Mouse (Mus musculus) brain, embryonic 14.5 days (tissue): ENCODE results near the gene Ston2.

Source experiments
- CTCF ChIP-seq: fragments of 200-500 bp; IDR thresholded peaks from 2 replicates; pipeline ENCODE4 v1.5.1; 2012; ENCODE audit warnings: inconsistent platforms, mild to moderate bottlenecking, moderate library complexity, borderline replicate concordance; ENCODE audit not compliant: insufficient read depth, insufficient read length; ENCODE audit errors: extremely low read depth
- POLR2A ChIP-seq: fragments of 200-500 bp; IDR thresholded peaks from 2 replicates; pipeline ENCODE4 v1.6.1; 2012; ENCODE audit warnings: mild to moderate bottlenecking, inconsistent platforms, borderline replicate concordance; ENCODE audit not compliant: poor library complexity, insufficient read depth, insufficient read length, severe bottlenecking; ENCODE audit errors: extremely low read depth

- TF ChIP-seq CTCF = no peak
- TF ChIP-seq POLR2A = no peak
These were observed 119.5 kb downstream of the Ston2 start for GRCm38 (mm10) chr12:91668529-91669245.
